Mouse (Mus musculus): ENCODE measurements around the gene Senp1.
A peak's percentile ranks its signal among the peaks of the same experiment; 100 is the strongest.

Gene Senp1

DNA sequence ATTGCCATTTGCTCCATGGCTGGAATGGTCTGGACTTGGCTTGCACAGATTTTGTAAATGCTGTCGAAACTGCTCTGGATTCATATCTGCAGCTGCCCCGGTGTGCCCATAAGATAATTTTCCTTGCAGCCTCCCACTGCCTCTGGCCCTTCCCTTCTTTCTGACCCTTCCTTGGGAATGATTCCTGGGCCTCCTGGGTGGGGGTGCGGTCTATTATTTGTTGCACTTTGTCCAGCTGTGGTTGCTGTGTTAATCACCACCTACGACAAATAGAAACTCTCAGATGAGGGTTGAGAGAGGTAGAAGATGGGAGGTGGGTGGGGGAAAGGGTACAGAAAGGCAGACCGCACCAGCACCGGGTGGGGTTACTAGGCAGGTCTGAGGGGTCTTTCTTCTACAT lies 13.7 kb upstream of the Senp1 start:
- no peak for DNase-seq

GRCm38 (mm10) chr15:98106506-98106905 lies 13.0 kb upstream of the Senp1 start:
- DNase-seq: no peak

- DNase-seq: no peak
Observed at GRCm38 (mm10) chr15:98102401-98102800, 8.9 kb upstream of the Senp1 start.

DNA sequence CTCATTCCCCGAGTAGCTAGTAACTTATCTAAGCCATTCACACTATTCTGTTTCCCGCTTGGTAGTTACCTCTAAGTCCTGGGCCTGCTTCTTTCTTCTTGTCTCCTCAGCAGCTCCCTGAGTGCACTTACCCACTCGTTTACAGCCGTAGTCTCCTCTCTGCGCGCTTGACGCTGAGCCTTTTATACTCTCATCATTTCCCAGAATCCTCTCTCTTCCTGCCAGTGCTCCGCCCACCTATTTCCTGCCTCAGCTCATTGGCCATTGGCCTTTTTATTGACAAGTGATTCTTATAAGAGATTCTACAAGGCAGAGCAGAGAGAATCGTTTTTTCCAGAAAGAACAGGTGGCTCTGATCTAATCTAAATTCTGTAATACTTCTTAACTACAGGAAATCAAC lies 5.0 kb upstream of the Senp1 start:
- no peak for DNase-seq

DNA sequence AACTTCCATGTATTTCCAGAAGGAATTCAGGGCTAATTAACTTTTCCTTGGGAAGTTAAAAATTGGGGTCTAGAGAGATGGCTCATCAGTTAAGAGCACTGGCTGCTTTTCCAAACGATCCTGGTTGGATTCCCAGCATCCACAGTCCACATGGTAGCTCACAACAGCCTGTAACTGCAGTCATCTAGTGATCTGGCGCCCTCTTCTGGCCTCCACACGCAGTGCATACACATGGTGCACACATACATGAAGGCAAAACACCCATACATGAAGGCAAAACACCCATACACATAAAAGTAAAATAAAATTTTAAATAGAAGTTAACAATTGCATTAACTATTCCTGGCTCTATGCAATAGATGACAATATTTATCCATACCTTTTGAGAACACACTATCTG lies 3.4 kb upstream of the Senp1 start:
- DNase-seq: no peak

DNA sequence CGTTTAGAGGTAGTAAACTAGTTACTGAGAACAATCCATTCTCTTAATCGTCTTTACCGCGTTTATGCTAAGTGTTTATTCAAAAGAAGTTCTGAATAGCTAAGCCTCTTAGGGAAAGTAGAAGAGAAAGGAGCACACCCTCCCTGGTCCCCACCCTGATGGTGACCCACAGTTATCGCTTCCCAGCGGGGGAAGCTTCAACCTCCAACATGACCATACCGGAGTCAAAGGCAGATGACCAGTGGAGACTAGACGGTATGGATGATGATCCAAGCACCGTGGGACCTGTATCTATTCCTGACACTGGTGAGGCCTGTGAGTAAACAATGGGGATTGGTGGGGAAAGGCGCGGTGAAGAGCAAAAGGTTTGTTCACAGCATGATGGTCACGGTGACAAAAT lies 1.4 kb upstream of the Senp1 start:
- no peak for DNase-seq

- no peak for DNase-seq
Observed at GRCm38 (mm10) chr15:98092372-98093120, 998 bp downstream of the Senp1 start, which contains the start of gene Pfkm. TSS of gene Pfkm (plus strand) at chr15:98092589.

GRCm38 (mm10) chr15:98091841-98092240 lies 1.7 kb downstream of the Senp1 start:
- no peak for DNase-seq

GRCm38 (mm10) chr15:98089421-98090183 lies 3.9 kb downstream of the Senp1 start:
- peak; percentile 40 to 47 for DNase-seq

DNA sequence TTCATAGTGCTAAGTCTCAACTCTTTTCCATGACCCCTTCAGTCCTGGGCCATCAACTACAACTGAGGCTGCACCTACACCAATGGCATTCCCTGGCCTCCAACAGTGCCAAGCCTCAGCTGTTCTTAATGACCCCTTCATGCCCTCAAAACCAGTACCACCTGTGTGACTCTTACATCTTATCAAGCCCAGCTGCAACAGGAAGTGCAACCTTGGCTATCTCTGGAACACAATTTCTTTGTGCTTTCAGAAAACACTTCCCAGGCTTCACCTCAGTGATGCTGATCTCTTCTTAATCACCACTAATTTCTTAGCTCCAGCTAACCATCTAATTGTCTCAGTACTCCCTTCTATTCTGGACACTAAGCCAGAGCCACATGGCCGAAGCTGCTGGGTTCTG lies 4.7 kb downstream of the Senp1 start:
- DNase-seq: no peak

DNA sequence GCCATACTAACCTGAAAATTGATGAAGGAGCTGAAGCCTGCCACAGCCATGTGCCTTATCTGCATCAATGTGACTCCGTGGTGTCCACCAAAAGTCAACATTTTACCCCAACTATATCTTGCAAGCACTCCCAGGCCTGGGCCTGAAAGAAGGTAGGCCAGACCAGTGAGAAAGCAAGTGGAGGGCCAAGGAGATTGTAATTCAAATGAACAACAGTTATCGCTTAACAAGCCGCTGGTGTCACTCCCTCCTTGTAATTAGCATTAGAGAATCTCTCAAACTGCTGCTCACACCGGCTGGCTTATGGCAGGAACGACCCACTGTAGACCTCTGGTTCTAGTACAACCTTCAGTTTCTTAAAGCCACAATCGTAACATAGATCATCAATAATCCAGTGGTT lies 16.6 kb downstream of the Senp1 start:
- DNase-seq: no peak

GRCm38 (mm10) chr15:98075034-98075433 lies 18.5 kb downstream of the Senp1 start:
- DNase-seq: peak in 1 of 2 experiments; percentile 12

GRCm38 (mm10) chr15:98074521-98074920 lies 19.0 kb downstream of the Senp1 start:
- DNase-seq: no peak

DNA sequence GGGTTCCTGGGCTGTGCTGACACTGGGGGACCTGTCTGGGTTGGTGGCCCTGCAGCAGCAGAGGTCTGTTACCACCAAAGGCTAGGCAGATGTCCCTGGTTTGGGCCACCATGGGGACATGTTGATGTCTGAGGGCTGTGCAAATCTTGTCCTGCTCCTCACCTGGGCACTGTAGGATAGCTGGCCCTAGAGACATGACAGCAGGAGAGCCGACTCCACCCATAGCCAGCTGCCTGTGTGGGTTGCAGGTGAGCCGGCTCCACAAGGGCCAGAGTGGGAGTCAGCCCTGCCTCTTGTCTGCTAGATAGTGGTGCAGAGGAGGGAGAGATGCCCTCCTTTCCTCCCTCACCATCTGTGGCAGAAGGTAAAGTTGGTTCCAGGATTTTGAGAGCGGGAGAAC lies 23.2 kb downstream of the Senp1 start:
- no peak for DNase-seq

DNA sequence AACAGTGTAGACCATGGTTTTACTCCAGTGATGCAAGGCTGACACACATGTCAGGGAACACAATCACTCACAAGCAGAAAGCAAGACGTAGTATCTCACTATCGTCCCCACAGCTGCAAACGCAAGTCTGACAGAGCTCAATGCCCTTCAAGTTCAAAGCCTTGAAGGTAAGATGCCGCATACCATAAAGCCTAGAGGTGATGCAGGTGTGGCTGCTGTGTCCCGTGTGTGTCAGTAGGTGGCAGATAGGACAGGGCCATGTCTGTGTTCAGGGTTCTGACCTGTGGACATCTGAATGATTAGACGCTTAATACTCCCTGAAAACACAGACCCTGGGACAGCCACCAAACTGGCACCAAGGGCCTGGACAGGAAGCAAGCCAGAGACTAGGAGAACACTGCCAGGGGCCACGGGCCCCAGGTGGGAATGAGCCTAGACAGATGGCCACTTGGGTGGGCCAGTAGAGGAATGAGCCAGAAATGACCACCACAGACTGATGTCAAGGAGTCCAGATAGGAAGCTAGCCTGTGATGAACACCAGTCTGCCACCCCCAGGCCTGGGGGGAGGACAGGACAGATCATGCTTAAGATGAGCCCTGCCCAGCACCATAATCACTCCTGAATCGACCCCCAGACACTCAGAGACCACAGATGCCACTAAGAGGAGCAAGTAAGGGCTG lies 23.8 kb downstream of the Senp1 start:
- DNase-seq: no peak

- no peak for DNase-seq
Observed at GRCm38 (mm10) chr15:98068506-98068905, 25.0 kb downstream of the Senp1 start.

- DNase-seq: no peak
Observed at GRCm38 (mm10) chr15:98067492-98067891, 26.1 kb downstream of the Senp1 start.

DNA sequence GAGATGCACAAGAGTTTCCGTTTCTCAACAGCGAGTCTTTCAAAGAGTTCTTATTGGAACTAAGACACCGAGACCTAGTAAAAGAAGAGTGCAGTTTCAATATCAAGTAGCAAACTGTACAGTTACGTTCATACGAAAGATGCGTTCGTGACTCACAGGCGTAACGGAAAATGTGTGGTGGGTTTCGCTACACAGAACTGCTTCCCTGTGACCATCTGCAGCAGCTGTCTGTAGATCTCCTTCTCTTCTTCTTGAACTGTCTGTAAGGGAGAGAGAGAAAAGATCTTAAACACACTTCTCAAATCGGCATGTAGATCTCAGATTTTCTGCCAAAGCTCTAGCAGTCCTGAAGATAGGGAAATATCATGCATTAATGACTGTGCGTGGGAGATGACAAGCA lies 26.9 kb downstream of the Senp1 start:
- no peak for DNase-seq

- no peak for DNase-seq
Observed at GRCm38 (mm10) chr15:98065881-98066280, 27.7 kb downstream of the Senp1 start.

GRCm38 (mm10) chr15:98055246-98055645 lies 38.3 kb downstream of the Senp1 start:
- peak; percentile 11 to 29 for DNase-seq

DNA sequence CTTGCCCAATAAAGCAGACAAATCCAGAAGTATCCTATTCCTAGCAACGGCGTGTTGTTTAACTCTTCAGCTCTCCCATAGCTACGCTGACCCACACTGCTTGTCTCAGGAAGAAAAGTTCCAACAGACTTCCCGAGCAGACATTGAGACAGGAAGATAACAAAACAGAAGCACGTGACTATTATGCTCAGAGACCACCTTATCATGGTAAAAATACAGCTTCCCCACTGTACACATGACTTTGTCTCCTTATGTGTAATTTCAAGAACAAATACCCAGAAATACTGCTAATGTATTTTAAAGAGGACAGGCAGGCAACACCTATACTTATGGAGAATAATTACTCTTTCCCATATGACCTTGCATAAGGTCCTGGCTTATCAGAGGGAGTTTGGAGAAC lies 41.9 kb downstream of the Senp1 start:
- DNase-seq: no peak

- no peak for DNase-seq
Observed at GRCm38 (mm10) chr15:98048918-98049700, 44.4 kb downstream of the Senp1 start.

GRCm38 (mm10) chr15:98044387-98044786 lies 49.2 kb downstream of the Senp1 start:
- DNase-seq: no peak

All from cerebellum, postnatal 36 days (tissue).